Mouse (Mus musculus) inflammation-experienced regulatory T-cells (primary cell): Measurements from ENCODE around the gene Gm19410. TPM values are rescaled to one million over a fixed set of nuclear protein-coding genes. Genes with fewer than 3 reads are reported as not detected.

Experiments
- polyA plus RNA-seq, 2 experiments: library from polyadenylated mRNA; unstranded; fragments of 100-300 nt; shearing (Covaris generic); gene quantifications; one replicate each; pipeline ENCODE4 v1.2.1; 2017

The Gm19410 gene
- polyA plus RNA-seq: under 1 TPM in 1 of 2 experiments, not detected in 1; 0.08 TPM

GRCm38 (mm10) chr8:35765499-35766193 is at the start of gene Gm19410:
TSS of gene Gm19410 (plus strand) at chr8:35765790.

